ENCODE assay signal across 14 mouse cellular contexts in genomic region chr9:119051158-119051557, GRCm38 (mm10). TPM values are rescaled to one million over a fixed set of nuclear protein-coding genes. Genes with fewer than 3 reads are reported as not detected.
A peak's percentile ranks its signal among the peaks of the same experiment; 100 is the strongest.
DNase-seq lines count a peak whose midpoint lies in the region; ATAC-seq and TF ChIP-seq lines count a peak whose summit lies in the region.
"Had no signal": no experiment of that assay in that cellular context is flagged by ENCODE, and none has a peak within 500 bp of the region (broad histone marks: within the 10 kb centered on the region; RNA-seq: fewer than 3 reads in every experiment).

No protein-coding gene starts in this region.

- no peak overlapping the region for H3ac ChIP-seq in C2C12 (ENCODE audit: control insufficient read depth, insufficient read length, low read depth)

- WGBS in kidney, postnatal 0 days = 41% methylated on average over 2 of the region's 2 CpGs
- 62% methylated on average over 2 of the region's 2 CpGs for WGBS in lung, embryonic 14.5 days

- no peaks in the 10 kb centered on the region for H3K79me2 ChIP-seq in C2C12 (ENCODE audit: control insufficient read depth, insufficient read depth)

- H3K9me3 ChIP-seq in kidney, postnatal 0 days (replicated peaks; ENCODE audit: low read length) = no peaks in the 10 kb centered on the region
- no peaks in the 10 kb centered on the region for H3K9me3 ChIP-seq in lung, embryonic 14.5 days (ENCODE audit: low read depth, low read length)
- H3K9me3 ChIP-seq: limb, embryonic 12.5 days; neural tube, embryonic 15.5 days had no signal

- DNase-seq in adrenal gland, postnatal 14 days = peak; percentile 54
- DNase-seq in adrenal gland, adult 8-10 months = no peak
- peak; percentile 69 for DNase-seq in kidney, postnatal 0 days (ENCODE audit: low spot score)
- DNase-seq in kidney, adult 18-20 months = no peak
- DNase-seq in lung, embryonic 14.5 days = no peak
- no peak for DNase-seq in right cerebral cortex, adult 2 months (ENCODE audit: low spot score in 2 of 2)
- DNase-seq: heart, postnatal 10 days; thymus, adult 18-20 months had no signal

- TF ChIP-seq CTCF in kidney, postnatal 0 days (IDR thresholded peaks at IDR 0.05; ENCODE audit: low read depth) = peak; percentile 63
- TF ChIP-seq CTCF in C2C12 (IDR thresholded peaks at IDR 0.05; ENCODE audit: control insufficient read depth, insufficient read depth, insufficient read length) = peak; percentile 41
- TF ChIP-seq CTCF in lung, embryonic 14.5 days (IDR thresholded peaks at IDR 0.05; ENCODE audit: low read depth) = 0 out of 2 replicates have a peak, but pooled peaks have one; percentile 22

- H3K36me3 ChIP-seq in kidney, postnatal 0 days (ENCODE audit: insufficient read depth, low read length) = no peaks in the 10 kb centered on the region
- no peaks in the 10 kb centered on the region for H3K36me3 ChIP-seq in C2C12 (ENCODE audit: control insufficient read depth, insufficient read depth)
- no peaks in the 10 kb centered on the region for H3K36me3 ChIP-seq in lung, embryonic 14.5 days (ENCODE audit: insufficient read depth)
- H3K36me3 ChIP-seq: limb, embryonic 12.5 days; neural tube, embryonic 15.5 days had no signal

- no peaks in the 10 kb centered on the region for H3K79me3 ChIP-seq in C2C12 (ENCODE audit: low read depth)

- H3K4me3 ChIP-seq in kidney, postnatal 0 days (replicated peaks; ENCODE audit: low read depth, low read length) = no peak overlapping the region
- H3K4me3 ChIP-seq in C2C12 (ENCODE audit: insufficient read depth, poor library complexity, severe bottlenecking) = no peak overlapping the region
- no peak overlapping the region for H3K4me3 ChIP-seq in lung, embryonic 14.5 days (ENCODE audit: low read depth, low read length)
- H3K4me3 ChIP-seq: limb, embryonic 12.5 days; neural tube, embryonic 15.5 days had no signal

- H3K4me2 ChIP-seq in kidney, postnatal 0 days (ENCODE audit: low read length) = no peak overlapping the region
- no peak overlapping the region for H3K4me2 ChIP-seq in lung, embryonic 14.5 days
- H3K4me2 ChIP-seq: neural tube, embryonic 15.5 days had no signal

- no peak overlapping the region for H3K9ac ChIP-seq in kidney, postnatal 0 days (ENCODE audit: low read depth, low read length)
- no peak overlapping the region for H3K9ac ChIP-seq in lung, embryonic 14.5 days
- H3K9ac ChIP-seq: limb, embryonic 12.5 days; neural tube, embryonic 15.5 days had no signal

- peak overlapping the region; percentile 22; the same call in 1 of the 2 replicates for H3K27ac ChIP-seq in kidney, postnatal 0 days
- no peak overlapping the region for H3K27ac ChIP-seq in lung, embryonic 14.5 days (ENCODE audit: low read depth)
- H3K27ac ChIP-seq: macrophage; neural tube, embryonic 15.5 days had no signal

- H3K27me3 ChIP-seq in kidney, postnatal 0 days (ENCODE audit: insufficient read depth, low read length) = no peaks in the 10 kb centered on the region
- no peaks in the 10 kb centered on the region for H3K27me3 ChIP-seq in C2C12 (ENCODE audit: control insufficient read depth, insufficient read depth, insufficient read length)
- 0 out of 2 replicates have a peak, but pooled peaks cover 3% of the 10 kb centered on the region for H3K27me3 ChIP-seq in lung, embryonic 14.5 days (ENCODE audit: insufficient read depth, low read length)

- ATAC-seq in kidney, postnatal 0 days (replicated peaks; ENCODE audit: low FRiP score, low read depth) = 0 out of 2 replicates have a peak, but pooled peaks have one; percentile 40
- no peak for ATAC-seq in lung, embryonic 14.5 days (ENCODE audit: insufficient read depth)
- ATAC-seq in megakaryocyte, adult 5-6 weeks (ENCODE audit: poor library complexity, severe bottlenecking) = no peak

- H3K4me1 ChIP-seq in kidney, postnatal 0 days (replicated peaks; ENCODE audit: insufficient read depth, low read length) = peaks cover 20% of the 10 kb centered on the region
- H3K4me1 ChIP-seq in lung, embryonic 14.5 days (ENCODE audit: insufficient read depth) = peaks cover 11% of the 10 kb centered on the region; the same call in 1 of the 2 replicates

TF ChIP-seq in C2C12, 6 proteins besides CTCF, POLR2A, EP300 and RAD21:
- TF ChIP-seq FOSL1 (IDR thresholded peaks at IDR 0.05; ENCODE audit: insufficient read depth, low read length, poor library complexity, severe bottlenecking) (no peak), USF1 (IDR thresholded peaks at IDR 0.05; ENCODE audit: low read depth) (no peak), MYOG (IDR thresholded peaks at IDR 0.05; ENCODE audit: control insufficient read depth, extremely low read depth, insufficient read length) (no peak), CEBPB (IDR thresholded peaks at IDR 0.05; ENCODE audit: low read depth) (no peak), MAX (IDR thresholded peaks at IDR 0.05) (no peak), MYOD1 (IDR thresholded peaks at IDR 0.05; ENCODE audit: control insufficient read depth, insufficient read length, low read depth) (no peak)
TF ChIP-seq in C2C12: peak in this region for 0.

RNA-seq across cellular contexts. Expression of gene Vill, which starts 1.4 kb away (rescaled TPM):
- 2.2 and 2.3 TPM in 2 replicates for total RNA-seq in adrenal gland, postnatal 14 days (2021)
- total RNA-seq in adrenal gland, adult 8-10 months (2022) = 1 to 10 TPM; 2.4 to 4.6 (median 4.4) TPM
- polyA plus RNA-seq in kidney, postnatal 0 days (2015; fragmentation: Nextera tagmentation; extraction: Ambion mirVana) = 38.8 and 41.8 TPM in 2 replicates
- 0.96 TPM for polyA plus RNA-seq in C2C12 (2012; fragmentation: generic; extraction: Trizol)
- 35.6 and 36.7 TPM in 2 replicates for polyA plus RNA-seq in lung, embryonic 14.5 days (2014; fragmentation: Nextera tagmentation; extraction: Ambion mirVana)
- total RNA-seq in megakaryocyte, adult 5-6 weeks (2015) = 17.0 and 22.8 TPM in 2 replicates
- 69.9 and 92.7 TPM in 2 replicates for total RNA-seq in megakaryocyte, adult 5-6 weeks (2017)

RNA-seq across cellular contexts. Expression of gene Plcd1, which starts 42.1 kb away (rescaled TPM):
- 11.8 and 13.6 TPM in 2 replicates for total RNA-seq in adrenal gland, postnatal 14 days (2021)
- 10 to 100 TPM in 2 of 4 experiments, 1 to 10 TPM in 2; 8.5 to 19.9 (median 13.2) TPM for total RNA-seq in adrenal gland, adult 8-10 months (2022)
- 17.3 and 17.8 TPM in 2 replicates for polyA plus RNA-seq in kidney, postnatal 0 days (2015; fragmentation: Nextera tagmentation; extraction: Ambion mirVana)
- 8.8 TPM for polyA plus RNA-seq in C2C12 (2012; fragmentation: generic; extraction: Trizol)
- 13.2 and 14.9 TPM in 2 replicates for polyA plus RNA-seq in lung, embryonic 14.5 days (2014; fragmentation: Nextera tagmentation; extraction: Ambion mirVana)
- total RNA-seq in megakaryocyte, adult 5-6 weeks (2015) = 0.16 and 0.87 TPM in 2 replicates
- 0.26 and 0.53 TPM in 2 replicates for total RNA-seq in megakaryocyte, adult 5-6 weeks (2017)
- total RNA-seq: MEL had no signal

RNA-seq across cellular contexts. Expression of gene Dlec1, which starts 51.1 kb away (rescaled TPM):
- 1.5 and 1.7 TPM in 2 replicates for total RNA-seq in adrenal gland, postnatal 14 days (2021)
- 1 to 10 TPM; 2.2 to 6.6 (median 4.5) TPM for total RNA-seq in adrenal gland, adult 8-10 months (2022)
- 6.4 and 6.6 TPM in 2 replicates for polyA plus RNA-seq in kidney, postnatal 0 days (2015; fragmentation: Nextera tagmentation; extraction: Ambion mirVana)
- 0.01 TPM for polyA plus RNA-seq in C2C12 (2012; fragmentation: generic; extraction: Trizol)
- polyA plus RNA-seq in lung, embryonic 14.5 days (2014; fragmentation: Nextera tagmentation; extraction: Ambion mirVana) = 1.0 and 1.1 TPM in 2 replicates
- total RNA-seq in megakaryocyte, adult 5-6 weeks (2015) = not detected in 2 replicates
- total RNA-seq in megakaryocyte, adult 5-6 weeks (2017) = not detected in 2 replicates
- total RNA-seq: MEL had no signal

Comparison
In these comparisons a context has a peak if more than half of its experiments do, and no peak if none do; other contexts are left out.
1. DNase-seq: peak in adrenal gland, postnatal 14 days (single experiment) and kidney, postnatal 0 days (single experiment); none in adrenal gland, adult 8-10 months (single experiment), kidney, adult 18-20 months (single experiment), lung, embryonic 14.5 days (single experiment) and right cerebral cortex, adult 2 months (0 of 2).
2. Peak in every context shown above with its lines, with median percentiles within 50 percentile points of each other: CTCF ChIP-seq.